Comparison of ENCODE assay signal across 8 mouse cellular contexts in the genomic region with DNA sequence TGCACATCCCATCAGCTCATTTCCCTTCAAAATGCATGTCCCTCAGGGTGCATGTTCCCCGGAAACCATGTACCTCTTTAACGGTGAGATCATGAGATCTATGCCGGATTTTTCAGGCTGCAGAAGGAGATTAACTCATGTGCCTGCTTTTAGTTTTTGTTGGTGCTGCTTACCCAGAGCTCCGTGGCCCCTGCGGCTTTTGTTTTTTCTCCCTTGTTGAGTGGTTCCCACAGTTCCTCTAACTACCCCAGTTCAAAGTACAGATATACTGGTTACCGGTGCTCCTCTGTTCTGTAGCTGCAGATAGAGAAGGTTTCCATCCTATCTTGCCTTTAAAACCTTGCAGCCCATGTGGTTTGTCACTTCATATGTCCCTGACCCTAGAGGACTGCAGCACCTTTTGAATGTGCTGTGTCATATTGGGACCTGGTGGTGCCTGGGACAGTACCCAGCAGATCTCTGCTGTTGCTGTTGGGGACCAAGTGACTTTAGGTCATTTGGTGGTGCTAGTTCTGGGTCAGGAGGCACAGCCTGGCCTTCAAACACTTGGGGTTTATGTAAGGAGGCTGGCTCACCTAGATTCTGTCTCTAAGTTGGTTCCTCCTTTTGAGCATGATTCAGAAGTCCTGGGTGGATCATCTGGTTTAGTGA. TPM values are rescaled to one million over a fixed set of nuclear protein-coding genes. Genes with fewer than 3 reads are reported as not detected.
A peak's percentile ranks its signal among the peaks of the same experiment; 100 is the strongest.
DNase-seq lines count a peak whose midpoint lies in the region; ATAC-seq and TF ChIP-seq lines count a peak whose summit lies in the region.

No protein-coding gene starts in this region.

- peaks cover 16% of the 10 kb centered on the region; the same call in 1 of the 2 replicates for H3K36me3 ChIP-seq in lung, embryonic 14.5 days (ENCODE audit: insufficient read depth)
- peaks cover 38% of the 10 kb centered on the region for H3K36me3 ChIP-seq in forebrain, postnatal 0 days (ENCODE audit: insufficient read depth)

- 49% methylated on average over 6 of the region's 6 CpGs for WGBS in lung, embryonic 14.5 days
- 36% methylated on average over 6 of the region's 6 CpGs for WGBS in forebrain, postnatal 0 days

- H3K9me3 ChIP-seq in lung, embryonic 14.5 days (ENCODE audit: low read depth, low read length) = no peaks in the 10 kb centered on the region
- H3K9me3 ChIP-seq in forebrain, postnatal 0 days (ENCODE audit: low read length) = no peaks in the 10 kb centered on the region

- 0 out of 2 replicates have a peak overlapping the region, but pooled peaks have one; percentile 30 for H3K27ac ChIP-seq in lung, embryonic 14.5 days (ENCODE audit: low read depth)
- no peak overlapping the region for H3K27ac ChIP-seq in forebrain, postnatal 0 days (ENCODE audit: low read depth, low read length)

- no peak for ATAC-seq in lung, embryonic 14.5 days (ENCODE audit: insufficient read depth)
- no peak for ATAC-seq in forebrain, postnatal 0 days
- ATAC-seq in megakaryocyte-erythroid progenitor cell, adult 5-6 weeks (replicated peaks; ENCODE audit: low FRiP score, low TSS enrichment, poor library complexity, severe bottlenecking) = peak; percentile 56

- H3K4me2 ChIP-seq in lung, embryonic 14.5 days = peak overlapping the region; percentile 52
- peak overlapping the region; percentile 47 for H3K4me2 ChIP-seq in forebrain, postnatal 0 days (ENCODE audit: low read depth)

- no peaks in the 10 kb centered on the region for H3K4me1 ChIP-seq in lung, embryonic 14.5 days (ENCODE audit: insufficient read depth)
- no peaks in the 10 kb centered on the region for H3K4me1 ChIP-seq in forebrain, postnatal 0 days (ENCODE audit: insufficient read depth)

- H3K9ac ChIP-seq in lung, embryonic 14.5 days = peak overlapping the region; percentile 40; the same call in 1 of the 2 replicates
- 0 out of 2 replicates have a peak overlapping the region, but pooled peaks have one; percentile 10 for H3K9ac ChIP-seq in forebrain, postnatal 0 days

- TF ChIP-seq CTCF in lung, embryonic 14.5 days (IDR thresholded peaks at IDR 0.05; ENCODE audit: low read depth) = no peak
- TF ChIP-seq CTCF in forebrain, postnatal 0 days (IDR thresholded peaks at IDR 0.05; ENCODE audit: low read depth) = no peak

- DNase-seq in lung, embryonic 14.5 days = no peak
- DNase-seq in lung, postnatal 25 days (ENCODE audit: low spot score) = no peak
- peak; percentile 69 for DNase-seq in brain, adult 2 months (ENCODE audit: low read depth, low spot score)
- no peak for DNase-seq in forebrain, postnatal 0 days
- no peak for DNase-seq in frontal cortex, postnatal 36 days (ENCODE audit: low spot score in 2 of 2)
- DNase-seq in gastrocnemius, postnatal 10 days = no peak
- DNase-seq in cerebellum, postnatal 25 days = no peak

- H3K27me3 ChIP-seq in lung, embryonic 14.5 days (ENCODE audit: insufficient read depth, low read length) = no peaks in the 10 kb centered on the region
- H3K27me3 ChIP-seq in forebrain, postnatal 0 days (ENCODE audit: insufficient read depth, low read length) = no peaks in the 10 kb centered on the region

- peak overlapping the region; percentile 32 for H3K4me3 ChIP-seq in lung, embryonic 14.5 days (ENCODE audit: low read depth, low read length)
- H3K4me3 ChIP-seq in forebrain, postnatal 0 days (ENCODE audit: low read depth, low read length) = peak overlapping the region; percentile 17

RNA-seq across cellular contexts. Expression of a gene that starts 16.8 kb away (rescaled TPM):
- polyA plus RNA-seq in lung, embryonic 14.5 days (2014; fragmentation: Nextera tagmentation; extraction: Ambion mirVana) = 36.2 and 38.3 TPM in 2 replicates
- total RNA-seq in forebrain, postnatal 0 days (2014; rRNA removed) = 91.3 and 109 TPM in 2 replicates
- 119 and 121 TPM in 2 replicates for polyA plus RNA-seq in forebrain, postnatal 0 days (2015; fragmentation: Nextera tagmentation; extraction: Ambion mirVana)
- total RNA-seq in megakaryocyte-erythroid progenitor cell, adult 5-6 weeks (2014; fragmentation: Nextera tagmentation) = 13.9 and 14.2 TPM in 2 replicates
- 10.9 and 12.9 TPM in 2 replicates for total RNA-seq in megakaryocyte-erythroid progenitor cell, adult 5-6 weeks (2017)
- 10 to 100 TPM; 13.1 to 13.5 TPM for total RNA-seq in gastrocnemius, postnatal 10 days (2021)

RNA-seq across cellular contexts. Expression of a gene that starts 16.9 kb away (rescaled TPM):
- polyA plus RNA-seq in lung, embryonic 14.5 days (2014; fragmentation: Nextera tagmentation; extraction: Ambion mirVana) = 46.4 and 46.8 TPM in 2 replicates
- 56.6 and 62.0 TPM in 2 replicates for total RNA-seq in forebrain, postnatal 0 days (2014; rRNA removed)
- 70.0 and 78.6 TPM in 2 replicates for polyA plus RNA-seq in forebrain, postnatal 0 days (2015; fragmentation: Nextera tagmentation; extraction: Ambion mirVana)
- total RNA-seq in megakaryocyte-erythroid progenitor cell, adult 5-6 weeks (2014; fragmentation: Nextera tagmentation) = 20.1 and 29.2 TPM in 2 replicates
- total RNA-seq in megakaryocyte-erythroid progenitor cell, adult 5-6 weeks (2017) = 33.3 and 33.7 TPM in 2 replicates
- total RNA-seq in gastrocnemius, postnatal 10 days (2021) = 10 to 100 TPM; 21.0 to 21.3 TPM

RNA-seq across cellular contexts. Expression of a gene that starts 33.1 kb away (rescaled TPM):
- 0.46 and 0.93 TPM in 2 replicates for polyA plus RNA-seq in lung, embryonic 14.5 days (2014; fragmentation: Nextera tagmentation; extraction: Ambion mirVana)
- total RNA-seq in forebrain, postnatal 0 days (2014; rRNA removed) = 30.2 and 70.8 TPM in 2 replicates
- polyA plus RNA-seq in forebrain, postnatal 0 days (2015; fragmentation: Nextera tagmentation; extraction: Ambion mirVana) = 8.2 and 16.2 TPM in 2 replicates
- 1.4 TPM in 1 of 2 replicates, not detected in the other for total RNA-seq in megakaryocyte-erythroid progenitor cell, adult 5-6 weeks (2014; fragmentation: Nextera tagmentation)
- total RNA-seq in megakaryocyte-erythroid progenitor cell, adult 5-6 weeks (2017) = 2.7 TPM in 1 of 2 replicates, not detected in the other
- under 1 TPM; 0.26 to 0.59 TPM for total RNA-seq in gastrocnemius, postnatal 10 days (2021)

RNA-seq across cellular contexts. Expression of a gene that starts 34.9 kb away (rescaled TPM):
- 5.8 TPM in 2 replicates for polyA plus RNA-seq in lung, embryonic 14.5 days (2014; fragmentation: Nextera tagmentation; extraction: Ambion mirVana)
- total RNA-seq in forebrain, postnatal 0 days (2014; rRNA removed) = 21.6 and 22.8 TPM in 2 replicates
- 7.6 and 11.6 TPM in 2 replicates for polyA plus RNA-seq in forebrain, postnatal 0 days (2015; fragmentation: Nextera tagmentation; extraction: Ambion mirVana)
- total RNA-seq in megakaryocyte-erythroid progenitor cell, adult 5-6 weeks (2014; fragmentation: Nextera tagmentation) = 11.5 and 20.5 TPM in 2 replicates
- 9.8 and 14.2 TPM in 2 replicates for total RNA-seq in megakaryocyte-erythroid progenitor cell, adult 5-6 weeks (2017)
- total RNA-seq in gastrocnemius, postnatal 10 days (2021) = 1 to 10 TPM; 6.8 to 8.0 TPM

RNA-seq across cellular contexts. Expression of a gene that starts 38.7 kb away (rescaled TPM):
- polyA plus RNA-seq in lung, embryonic 14.5 days (2014; fragmentation: Nextera tagmentation; extraction: Ambion mirVana) = 28.5 and 29.2 TPM in 2 replicates
- 23.7 and 24.2 TPM in 2 replicates for total RNA-seq in forebrain, postnatal 0 days (2014; rRNA removed)
- polyA plus RNA-seq in forebrain, postnatal 0 days (2015; fragmentation: Nextera tagmentation; extraction: Ambion mirVana) = 30.8 and 32.8 TPM in 2 replicates
- total RNA-seq in megakaryocyte-erythroid progenitor cell, adult 5-6 weeks (2014; fragmentation: Nextera tagmentation) = 25.4 and 34.8 TPM in 2 replicates
- total RNA-seq in megakaryocyte-erythroid progenitor cell, adult 5-6 weeks (2017) = 16.3 and 18.3 TPM in 2 replicates
- total RNA-seq in gastrocnemius, postnatal 10 days (2021) = 10 to 100 TPM; 12.3 to 12.4 TPM
